Mouse (Mus musculus) E14TG2a.4 (cell line): ENCODE data around the gene Smo.

Source experiments
- H3K27me3 ChIP-seq: 2 replicates; pipeline ENCODE4 v1.6.1; 2014; ENCODE audit warnings: low read length, control low read depth; ENCODE audit not compliant: insufficient read depth
- H3K36me3 ChIP-seq: 2 replicates; pipeline ENCODE4 v1.6.1; 2014; ENCODE audit warnings: low read length, control low read depth; ENCODE audit not compliant: insufficient read depth
- H3K4me1 ChIP-seq: replicated peaks from 2 replicates; pipeline ENCODE4 v1.6.1; 2014; ENCODE audit warnings: low read depth, low read length, control low read depth
- H3K4me3 ChIP-seq: replicated peaks from 2 replicates; pipeline ENCODE4 v1.5.1; 2014; ENCODE audit warnings: mild to moderate bottlenecking, low read length
- H3K9me3 ChIP-seq: 2 replicates; pipeline ENCODE4 v1.6.1; 2014; ENCODE audit warnings: low read length, control low read depth
- CTCF ChIP-seq: conservative IDR thresholded peaks from 2 replicates; pipeline ENCODE4 v1.5.1; 2014; ENCODE audit warnings: low read length
- NANOG ChIP-seq: IDR thresholded peaks from 2 replicates; pipeline ENCODE4 v1.6.1; 2014; ENCODE audit warnings: borderline replicate concordance, low read length, mixed read lengths
- POU5F1 ChIP-seq: IDR thresholded peaks from 2 replicates; pipeline ENCODE4 v1.6.1; 2014; ENCODE audit warnings: low read length, borderline replicate concordance

Gene Smo

GRCm38 (mm10) chr6:29699085-29699745 is 36.1 kb upstream of the Smo start:
- H3K4me1 ChIP-seq: peaks cover 9% of the 10 kb centered on the region
- H3K9me3 ChIP-seq: no peaks in the 10 kb centered on the region
- no peaks in the 10 kb centered on the region for H3K36me3 ChIP-seq
- H3K27me3 ChIP-seq: peaks cover 39% of the 10 kb centered on the region
- TF ChIP-seq CTCF (no peak), POU5F1 (no peak), NANOG (no peak)
- no peak overlapping the region for H3K4me3 ChIP-seq

- H3K27me3 ChIP-seq: peaks cover 20% of the 10 kb centered on the region
- TF ChIP-seq CTCF (no peak), POU5F1 (no peak)
- H3K4me1 ChIP-seq: no peaks in the 10 kb centered on the region
- H3K36me3 ChIP-seq: no peaks in the 10 kb centered on the region
- no peak overlapping the region for H3K4me3 ChIP-seq
- H3K9me3 ChIP-seq: no peaks in the 10 kb centered on the region
Observed at GRCm38 (mm10) chr6:29701051-29701450, 34.3 kb upstream of the Smo start.

DNA sequence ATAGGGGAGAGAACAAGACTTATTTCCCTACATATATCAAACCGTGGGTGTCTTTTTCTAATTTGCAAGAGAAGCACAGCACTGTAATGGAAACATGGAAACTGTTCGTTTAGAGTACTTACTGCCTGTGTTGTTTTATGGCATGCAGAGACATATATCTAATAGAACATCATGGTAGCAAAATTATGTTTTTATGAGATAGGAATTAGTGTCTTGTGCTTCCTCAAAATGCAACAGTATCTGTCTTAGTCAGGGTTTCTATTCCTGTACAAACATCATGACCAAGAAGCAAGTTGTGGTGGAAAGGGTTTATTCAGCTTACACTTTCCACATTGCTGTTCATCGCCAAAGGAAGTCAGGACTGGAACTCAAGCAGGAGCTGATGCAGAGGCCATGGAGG is 33.2 kb upstream of the Smo start:
- no peak overlapping the region for H3K4me3 ChIP-seq
- H3K4me1 ChIP-seq: no peaks in the 10 kb centered on the region
- TF ChIP-seq NANOG (no peak), CTCF (no peak)
- no peaks in the 10 kb centered on the region for H3K36me3 ChIP-seq
- H3K9me3 ChIP-seq: no peaks in the 10 kb centered on the region
- H3K27me3 ChIP-seq: peaks cover 15% of the 10 kb centered on the region; the same call in 1 of the 2 replicates

- Histone ChIP-seq H3K36me3 (no peaks in the 10 kb centered on the region), H3K4me3 (no peak overlapping the region), H3K27me3 (0 out of 2 replicates have a peak, but pooled peaks cover 8% of the 10 kb centered on the region), H3K4me1 (peaks cover 3% of the 10 kb centered on the region), H3K9me3 (no peaks in the 10 kb centered on the region)
- no peak for TF ChIP-seq NANOG
- TF ChIP-seq CTCF: no peak
- no peak for TF ChIP-seq POU5F1
Observed at GRCm38 (mm10) chr6:29704143-29704542, 31.2 kb upstream of the Smo start.

DNA sequence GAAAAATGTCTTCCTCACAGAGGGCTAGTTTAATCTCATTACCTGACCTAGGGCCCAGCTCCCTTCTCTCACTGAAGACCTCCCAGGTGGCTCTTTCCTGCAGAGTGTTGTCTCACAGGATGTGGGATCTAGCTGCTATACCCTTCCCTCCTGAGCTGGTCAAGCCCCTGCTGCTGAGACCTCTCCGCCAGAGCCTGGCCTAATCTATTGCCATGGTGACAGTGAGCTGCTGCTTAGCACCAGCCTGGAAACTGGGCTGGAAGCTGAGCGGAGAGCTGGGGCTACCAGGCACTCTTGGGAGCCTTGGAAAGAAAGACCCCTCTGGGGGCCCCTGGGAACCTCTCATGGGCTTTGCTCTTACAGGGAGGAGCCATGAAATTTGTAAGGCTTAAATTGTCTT is 27.4 kb upstream of the Smo start:
- H3K36me3 ChIP-seq: no peaks in the 10 kb centered on the region
- TF ChIP-seq CTCF (no peak), NANOG (no peak), POU5F1 (no peak)
- peaks cover 11% of the 10 kb centered on the region for H3K4me1 ChIP-seq

DNA sequence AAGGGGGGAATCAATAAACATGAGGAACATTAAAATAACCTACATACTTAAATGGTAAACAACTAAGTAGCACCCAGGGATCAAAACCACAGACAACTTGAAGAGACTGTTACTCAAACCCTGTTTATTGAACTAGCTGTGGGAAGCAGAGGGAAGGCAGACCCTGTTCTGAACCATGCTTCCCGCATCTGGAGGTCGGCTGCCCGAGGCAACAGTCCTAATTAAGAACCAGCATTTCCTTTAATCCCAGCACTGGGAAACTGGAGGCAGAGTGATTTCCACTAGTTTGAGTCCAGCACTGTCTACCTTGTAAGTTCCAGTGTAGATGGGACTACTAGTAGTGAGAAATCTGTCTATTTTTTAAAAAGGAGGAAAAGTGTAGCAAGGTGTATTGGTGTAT is 24.0 kb upstream of the Smo start:
- Histone ChIP-seq H3K27me3 (peaks cover 5% of the 10 kb centered on the region; the same call in 1 of the 2 replicates), H3K9me3 (no peaks in the 10 kb centered on the region), H3K4me1 (peaks cover 11% of the 10 kb centered on the region), H3K4me3 (no peak overlapping the region), H3K36me3 (no peaks in the 10 kb centered on the region)
- no peak for TF ChIP-seq NANOG
- no peak for TF ChIP-seq CTCF

More for the DNA sequence above, 27.4 kb upstream of the Smo start:
- Histone ChIP-seq H3K9me3 (no peaks in the 10 kb centered on the region), H3K4me3 (no peak overlapping the region), H3K27me3 (peaks cover 5% of the 10 kb centered on the region; the same call in 1 of the 2 replicates)

DNA sequence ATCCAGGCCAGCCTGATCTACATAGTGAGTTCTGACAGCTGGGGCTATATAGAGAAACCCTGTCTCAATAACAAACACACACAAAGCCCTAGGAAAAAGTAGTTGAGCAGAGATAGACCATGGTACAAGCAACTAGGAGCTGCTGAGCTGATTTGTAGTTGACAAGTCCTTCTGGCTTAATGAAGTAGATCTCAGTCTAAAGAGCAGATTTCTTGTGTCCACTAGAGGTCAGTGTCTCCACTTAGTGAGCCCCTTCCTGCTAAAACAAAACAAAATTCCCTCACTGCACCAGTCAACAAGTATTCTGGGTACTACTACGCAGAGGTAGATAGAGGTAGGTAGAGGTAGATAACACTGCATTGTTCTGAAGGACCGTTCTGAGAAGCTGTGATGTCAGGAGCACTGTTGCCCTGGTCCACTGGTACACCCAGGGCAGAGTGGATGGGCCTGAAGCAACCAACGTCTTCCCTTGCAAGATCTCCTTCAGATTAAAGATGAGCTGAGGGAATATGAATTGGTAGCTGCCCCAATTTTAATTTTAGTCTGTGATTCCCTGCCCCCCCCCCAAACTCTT is 23.2 kb upstream of the Smo start:
- peak; percentile 76 for TF ChIP-seq CTCF
- no peak for TF ChIP-seq POU5F1
- H3K36me3 ChIP-seq: no peaks in the 10 kb centered on the region
- H3K4me3 ChIP-seq: no peak overlapping the region
- H3K27me3 ChIP-seq: peaks cover 5% of the 10 kb centered on the region; the same call in 1 of the 2 replicates
- peaks cover 18% of the 10 kb centered on the region for H3K4me1 ChIP-seq
- no peaks in the 10 kb centered on the region for H3K9me3 ChIP-seq

- Histone ChIP-seq H3K4me1 (peaks cover 39% of the 10 kb centered on the region), H3K9me3 (no peaks in the 10 kb centered on the region), H3K27me3 (peaks cover 9% of the 10 kb centered on the region), H3K4me3 (0 out of 2 replicates have a peak overlapping the region, but pooled peaks have one; percentile 73), H3K36me3 (no peaks in the 10 kb centered on the region)
- TF ChIP-seq NANOG: no peak
Observed at GRCm38 (mm10) chr6:29716624-29717365, 18.5 kb upstream of the Smo start.
